Mouse (Mus musculus) CH12.LX (cell line): ENCODE data around the gene Acot7. TPM values are rescaled to one million over a fixed set of nuclear protein-coding genes. Genes with fewer than 3 reads are reported as not detected.

Experiments used
- DNase-seq: peaks from one replicate; pipeline ENCODE4 v3.0.0-alpha.2; 2013; ENCODE audit errors: extremely low read depth
- H3K27ac ChIP-seq: 2 replicates; pipeline ENCODE4 v1.5.1; 2012; ENCODE audit warnings: low read depth, mild to moderate bottlenecking, control low read depth, moderate library complexity; ENCODE audit not compliant: insufficient read depth
- H3K27me3 ChIP-seq: replicated peaks from 2 replicates; pipeline ENCODE3; 2012; ENCODE audit warnings: inconsistent platforms
- H3K36me3 ChIP-seq, 2 experiments: replicated peaks in 1 of 2; 2 replicates each; pipeline versions ENCODE3 to v1.6.1; 2012; ENCODE audit warnings: inconsistent platforms in 1 of 2, low read length in 1 of 2, mild to moderate bottlenecking in 1 of 2, mixed read lengths in 1 of 2, moderate library complexity in 1 of 2; ENCODE audit not compliant: control insufficient read depth in 1 of 2, insufficient read depth in 1 of 2
- H3K4me1 ChIP-seq, 2 experiments: 2 replicates each; pipeline ENCODE4 v1.6.1; 2012; ENCODE audit warnings: inconsistent platforms in 1 of 2, moderate library complexity in 1 of 2; ENCODE audit not compliant: insufficient read depth in 2 of 2, control insufficient read depth in 1 of 2
- H3K4me2 ChIP-seq: 2 replicates; pipeline ENCODE4 v1.6.1; 2012; ENCODE audit warnings: low read depth, mild to moderate bottlenecking, control low read depth; ENCODE audit not compliant: poor library complexity, insufficient read depth, severe bottlenecking
- H3K4me3 ChIP-seq, 3 experiments: fragments of 150-350 bp in 1 of 3; sonication (generic) in 1 of 3; replicated peaks in 1 of 3; 2 replicates each; pipeline versions ENCODE3 to v1.5.1; 2011 to 2012; ENCODE audit warnings: low read depth in 2 of 3, low read length in 2 of 3, mild to moderate bottlenecking in 2 of 3, moderate library complexity in 2 of 3, control low read depth in 1 of 3, improper control_type of control experiment in 1 of 3, inconsistent platforms in 1 of 3, mixed read lengths in 1 of 3; ENCODE audit not compliant: poor library complexity in 1 of 3
- H3K79me2 ChIP-seq: replicated peaks from 2 replicates; pipeline ENCODE4 v1.6.1; 2012; ENCODE audit warnings: mild to moderate bottlenecking, moderate library complexity; ENCODE audit not compliant: control insufficient read depth, poor library complexity, insufficient read depth, severe bottlenecking; ENCODE audit errors: extremely low read depth
- H3K9ac ChIP-seq: 2 replicates; pipeline ENCODE4 v1.6.1; 2012; ENCODE audit warnings: low read depth, mild to moderate bottlenecking, control low read depth, moderate library complexity; ENCODE audit not compliant: insufficient read depth
- H3K9me3 ChIP-seq: replicated peaks from 2 replicates; pipeline ENCODE3; 2012; ENCODE audit warnings: low read length, inconsistent platforms, mixed read lengths
- BHLHE40 ChIP-seq: IDR thresholded peaks from 2 replicates; pipeline ENCODE4 v1.6.1; 2011; ENCODE audit warnings: mild to moderate bottlenecking, low read depth, low read length, improper control_type of control experiment
- CTCF ChIP-seq, 2 experiments: IDR thresholded peaks in 1 of 2; conservative IDR thresholded peaks in 1 of 2; 2 replicates each; pipeline ENCODE4 v1.5.1; 2011 to 2012; ENCODE audit warnings: low read depth in 2 of 2, low read length in 2 of 2, improper control_type of control experiment in 1 of 2, inconsistent platforms in 1 of 2, mild to moderate bottlenecking in 1 of 2, moderate library complexity in 1 of 2
- E2F4 ChIP-seq: IDR thresholded peaks from 2 replicates; pipeline ENCODE4 v1.6.1; 2011; ENCODE audit warnings: low read depth, low read length, improper control_type of control experiment; ENCODE audit not compliant: insufficient replicate concordance
- ELF1 ChIP-seq: IDR thresholded peaks from 2 replicates; pipeline ENCODE4 v1.6.1; 2014; ENCODE audit warnings: low read depth, mild to moderate bottlenecking, inconsistent platforms, low read length, improper control_type of control experiment
- EP300 ChIP-seq: IDR thresholded peaks from 2 replicates; pipeline ENCODE4 v1.6.1; 2011; ENCODE audit warnings: low read length, improper control_type of control experiment
- ETS1 ChIP-seq: conservative IDR thresholded peaks from 2 replicates; pipeline ENCODE4 v1.6.1; 2012; ENCODE audit warnings: low read depth, mild to moderate bottlenecking, inconsistent platforms, low read length, improper control_type of control experiment, moderate library complexity
- GABPA ChIP-seq: IDR thresholded peaks from 2 replicates; pipeline ENCODE4 v1.6.1; 2012; ENCODE audit warnings: low read depth, low read length, improper control_type of control experiment, inconsistent platforms; ENCODE audit not compliant: insufficient replicate concordance
- HCFC1 ChIP-seq: IDR thresholded peaks from 2 replicates; pipeline ENCODE4 v1.6.1; 2012; ENCODE audit warnings: low read depth, mild to moderate bottlenecking, inconsistent platforms, low read length, improper control_type of control experiment
- IRF4 ChIP-seq: IDR thresholded peaks from 2 replicates; pipeline ENCODE4 v1.6.1; 2014; ENCODE audit warnings: low read depth, mild to moderate bottlenecking, inconsistent platforms, low read length, improper control_type of control experiment
- JUN ChIP-seq: IDR thresholded peaks from 2 replicates; pipeline ENCODE4 v1.6.1; 2011; ENCODE audit warnings: low read depth, mild to moderate bottlenecking, low read length, improper control_type of control experiment, moderate library complexity; ENCODE audit not compliant: insufficient read depth
- MAX ChIP-seq: IDR thresholded peaks from 2 replicates; pipeline ENCODE4 v1.6.1; 2011; ENCODE audit warnings: low read length, improper control_type of control experiment
- MAZ ChIP-seq: IDR thresholded peaks from 2 replicates; pipeline ENCODE4 v1.6.1; 2012; ENCODE audit warnings: low read depth, mild to moderate bottlenecking, inconsistent platforms, low read length, improper control_type of control experiment, moderate library complexity
- NELFE ChIP-seq: IDR thresholded peaks from 2 replicates; pipeline ENCODE4 v1.6.1; 2011; ENCODE audit warnings: low read depth, low read length, improper control_type of control experiment
- NRF1 ChIP-seq: IDR thresholded peaks from 2 replicates; pipeline ENCODE4 v1.6.1; 2014; ENCODE audit warnings: low read depth, mild to moderate bottlenecking, inconsistent platforms, low read length, improper control_type of control experiment, moderate library complexity
- PAX5 ChIP-seq: IDR thresholded peaks from 2 replicates; pipeline ENCODE4 v1.6.1; 2012; ENCODE audit warnings: low read length, inconsistent platforms, mixed read lengths
- POLR2A ChIP-seq: IDR thresholded peaks from 2 replicates; pipeline ENCODE4 v1.6.1; 2011; ENCODE audit warnings: low read depth, mild to moderate bottlenecking, improper control_type of control experiment, low read length
- POLR2AphosphoS2 ChIP-seq: IDR thresholded peaks from 2 replicates; pipeline ENCODE4 v1.6.1; 2011; ENCODE audit warnings: low read depth, low read length, improper control_type of control experiment
- RAD21 ChIP-seq: IDR thresholded peaks from 2 replicates; pipeline ENCODE4 v1.6.1; 2011; ENCODE audit warnings: low read depth, mild to moderate bottlenecking, low read length, improper control_type of control experiment, moderate library complexity
- SIN3A ChIP-seq: IDR thresholded peaks from 2 replicates; pipeline ENCODE4 v1.6.1; 2012; ENCODE audit warnings: low read length, improper control_type of control experiment, inconsistent platforms
- SMC3 ChIP-seq: IDR thresholded peaks from 2 replicates; pipeline ENCODE4 v1.6.1; 2011; ENCODE audit warnings: low read depth, low read length, improper control_type of control experiment
- TBP ChIP-seq: conservative IDR thresholded peaks from 2 replicates; pipeline ENCODE4 v1.6.1; 2011; ENCODE audit warnings: low read depth, low read length, improper control_type of control experiment
- TCF12 ChIP-seq: IDR thresholded peaks from 2 replicates; pipeline ENCODE4 v1.6.1; 2014; ENCODE audit warnings: low read depth, mild to moderate bottlenecking, inconsistent platforms, low read length, improper control_type of control experiment
- UBTF ChIP-seq: IDR thresholded peaks from 2 replicates; pipeline ENCODE4 v1.6.1; 2012; ENCODE audit warnings: low read depth, mild to moderate bottlenecking, inconsistent platforms, low read length, improper control_type of control experiment, moderate library complexity
- USF2 ChIP-seq: conservative IDR thresholded peaks from 2 replicates; pipeline ENCODE4 v1.6.1; 2011; ENCODE audit warnings: low read depth, low read length, improper control_type of control experiment
- ZC3H11A ChIP-seq: IDR thresholded peaks from 2 replicates; pipeline ENCODE4 v1.6.1; 2012; ENCODE audit warnings: low read depth, mild to moderate bottlenecking, inconsistent platforms, low read length, improper control_type of control experiment
- ZKSCAN1 ChIP-seq: IDR thresholded peaks from 2 replicates; pipeline ENCODE4 v1.6.1; 2012; ENCODE audit warnings: low read depth, inconsistent platforms, low read length, improper control_type of control experiment, borderline replicate concordance
- ZMIZ1 ChIP-seq: IDR thresholded peaks from 2 replicates; pipeline ENCODE4 v1.6.1; 2012; ENCODE audit warnings: low read depth, mild to moderate bottlenecking, inconsistent platforms, low read length, improper control_type of control experiment
- ZNF384 ChIP-seq: IDR thresholded peaks from 2 replicates; pipeline ENCODE4 v1.6.1; 2012; ENCODE audit warnings: low read depth, low read length, improper control_type of control experiment, inconsistent platforms
- dilution Hi-C: fragments of 300-500 bp; cut with MboI; formaldehyde crosslinking; loops from 2 replicates; pipeline ENCODE4 v1.14.3; 2020; ENCODE audit warnings: low sequenced_read_pairs; ENCODE audit not compliant: extremely low pct_unique_long_range_greater_than_20kb, extremely low pct_ligation_motif_present
- in situ Hi-C: fragments of 300-500 bp; cut with MboI; formaldehyde crosslinking; loops from 3 replicates; pipeline ENCODE4 v1.14.3; 2019; ENCODE audit warnings: low sequenced_read_pairs, low pct_ligation_motif_present, low pct_unique_long_range_greater_than_20kb, mixed read lengths
- polyA plus RNA-seq: library from polyadenylated mRNA; unstranded; fragments of >175 nt; gene quantifications from 2 replicates; pipeline ENCODE4 v1.2.1, GENCODE M21; 2012; ENCODE audit warnings: low read depth; ENCODE audit not compliant: insufficient read length
- total RNA-seq, 2 experiments: library from RNA; depleted of rRNA; stranded (reverse); fragments of 300-350 nt in 1 of 2; fragments of >200 nt in 1 of 2; gene quantifications; 2 replicates each; pipeline ENCODE4 v1.2.3; 2012 to 2014

The Acot7 gene
- total and polyA plus RNA-seq, 3 experiments, result 29.0 to 71.1 (median 61.6) TPM

- no peak for DNase-seq
- H3K4me1 ChIP-seq, result peaks cover 13 to 66% of the 10 kb centered on the region in 2 experiments
- no peak overlapping the region for H3K27ac ChIP-seq
- H3K79me2 ChIP-seq, result no peaks in the 10 kb centered on the region
- in situ Hi-C loops (no loop called here), dilution Hi-C loops (no loop called here)
- TF ChIP-seq HCFC1 (no peak), PAX5 (no peak), NELFE (no peak), MAX (no peak), ZC3H11A (no peak), ZKSCAN1 (no peak), TBP (no peak), TCF12 (no peak), RAD21 (no peak), SIN3A (no peak), UBTF (no peak), JUN (no peak), GABPA (no peak), IRF4 (no peak), MAZ (no peak), E2F4 (no peak), SMC3 (no peak), ELF1 (no peak), NRF1 (no peak), CTCF (conservative IDR thresholded peaks at IDR 0.05 in 1 of 2, IDR thresholded peaks at IDR 0.05 in 1 of 2; ENCODE audit: low read depth in 2 of 2, low read length in 2 of 2) (no peak)
- H3K4me2 ChIP-seq, result no peak overlapping the region
- H3K4me3 ChIP-seq, result no peak overlapping the region
- H3K36me3 ChIP-seq, result peaks cover 0 to 17% of the 10 kb centered on the region in 2 experiments
- H3K27me3 ChIP-seq, result no peaks in the 10 kb centered on the region
- no peak overlapping the region for H3K9ac ChIP-seq
- H3K9me3 ChIP-seq, result no peaks in the 10 kb centered on the region
Observed at GRCm38 (mm10) chr4:152199617-152200016, 21.7 kb downstream of the Acot7 start.

- H3K4me3 ChIP-seq, result no peak overlapping the region
- H3K9me3 ChIP-seq, result no peaks in the 10 kb centered on the region
- DNase-seq, result no peak
- dilution Hi-C loops (no loop called here), in situ Hi-C loops (no loop called here)
- TF ChIP-seq ELF1 (no peak), USF2 (no peak), EP300 (no peak), ZC3H11A (no peak), BHLHE40 (no peak), E2F4 (no peak), POLR2A (no peak), ZNF384 (no peak), CTCF (conservative IDR thresholded peaks at IDR 0.05 in 1 of 2, IDR thresholded peaks at IDR 0.05 in 1 of 2; ENCODE audit: low read depth in 2 of 2, low read length in 2 of 2) (no peak), ZMIZ1 (no peak), ETS1 (no peak), POLR2AphosphoS2 (no peak), MAZ (no peak), UBTF (no peak), RAD21 (no peak)
- H3K9ac ChIP-seq, result no peak overlapping the region
- H3K27me3 ChIP-seq, result no peaks in the 10 kb centered on the region
- H3K4me1 ChIP-seq, result peaks cover 10 to 67% of the 10 kb centered on the region in 2 experiments
- no peaks in the 10 kb centered on the region for H3K79me2 ChIP-seq
- H3K36me3 ChIP-seq, result peaks cover 0 to 17% of the 10 kb centered on the region in 2 experiments
- H3K27ac ChIP-seq, result no peak overlapping the region
- no peak overlapping the region for H3K4me2 ChIP-seq
Observed at GRCm38 (mm10) chr4:152201492-152201891, 23.6 kb downstream of the Acot7 start.
